Mouse (Mus musculus) stomach, embryonic 14.5 days (tissue): ENCODE data around the gene Syt16. TPM values are rescaled to one million over a fixed set of nuclear protein-coding genes. Genes with fewer than 3 reads are reported as not detected.

Source experiments
- ATAC-seq: fragments of 200-750 bp; cut with Nextera tagmentation; 2 replicates; pipeline ENCODE4 v1.8.0; 2017; ENCODE audit warnings: low read depth, moderate TSS enrichment; ENCODE audit not compliant: insufficient number of reproducible peaks, insufficient read depth, low FRiP score
- H3K27ac ChIP-seq: fragments of 300-500 bp; sonication (generic); 2 replicates; pipeline ENCODE4 v1.5.1; 2014; ENCODE audit warnings: mild to moderate bottlenecking, low read length, moderate library complexity, mixed read lengths
- H3K27me3 ChIP-seq: fragments of 300-500 bp; sonication (generic); 2 replicates; pipeline ENCODE4 v1.6.1; 2014; ENCODE audit warnings: low read length, control low read depth, mixed read lengths; ENCODE audit not compliant: control insufficient read depth, insufficient read depth
- H3K36me3 ChIP-seq: fragments of 300-500 bp; sonication (generic); 2 replicates; pipeline ENCODE4 v1.6.1; 2014; ENCODE audit warnings: mild to moderate bottlenecking, control low read depth, low read length, moderate library complexity, mixed read lengths; ENCODE audit not compliant: control insufficient read depth, insufficient read depth
- H3K4me1 ChIP-seq: fragments of 300-500 bp; sonication (generic); 2 replicates; pipeline ENCODE4 v1.6.1; 2014; ENCODE audit warnings: low read length, control low read depth, mixed read lengths; ENCODE audit not compliant: control insufficient read depth, insufficient read depth
- H3K4me2 ChIP-seq: fragments of 300-500 bp; sonication (generic); replicated peaks from 2 replicates; pipeline ENCODE4 v1.6.1; 2014; ENCODE audit warnings: low read depth, low read length, control low read depth
- H3K4me3 ChIP-seq: fragments of 300-500 bp; sonication (generic); 2 replicates; pipeline ENCODE4 v1.5.1; 2014; ENCODE audit warnings: low read depth, low read length, control low read depth
- H3K9ac ChIP-seq: fragments of 300-500 bp; sonication (generic); replicated peaks from 2 replicates; pipeline ENCODE4 v1.6.1; 2014; ENCODE audit warnings: low read depth, mild to moderate bottlenecking, control low read depth, low read length, moderate library complexity, mixed read lengths
- H3K9me3 ChIP-seq: fragments of 300-500 bp; sonication (generic); 2 replicates; pipeline ENCODE4 v1.6.1; 2016; ENCODE audit warnings: low read depth, low read length, control low read depth; ENCODE audit not compliant: control insufficient read depth
- WGBS: fragments of 180-500 bp; shearing (Covaris S2); extraction: QIAGEN DNeasy Blood & Tissue Kit; methylation state at CpG from one replicate; pipeline ENCODE4 v1.1.7; 2014; 5-methylcytosine and 5-hydroxymethylcytosine counted together
- polyA plus RNA-seq: library from polyadenylated mRNA; unstranded; fragments of >200 nt; fragmentation: Nextera tagmentation; extraction: Ambion mirVana; gene quantifications from 2 replicates; pipeline ENCODE4 v1.2.1, GENCODE M21; 2014

Gene Syt16
- polyA plus RNA-seq, 1 experiment from 2014 or later: 2.3 TPM

DNA sequence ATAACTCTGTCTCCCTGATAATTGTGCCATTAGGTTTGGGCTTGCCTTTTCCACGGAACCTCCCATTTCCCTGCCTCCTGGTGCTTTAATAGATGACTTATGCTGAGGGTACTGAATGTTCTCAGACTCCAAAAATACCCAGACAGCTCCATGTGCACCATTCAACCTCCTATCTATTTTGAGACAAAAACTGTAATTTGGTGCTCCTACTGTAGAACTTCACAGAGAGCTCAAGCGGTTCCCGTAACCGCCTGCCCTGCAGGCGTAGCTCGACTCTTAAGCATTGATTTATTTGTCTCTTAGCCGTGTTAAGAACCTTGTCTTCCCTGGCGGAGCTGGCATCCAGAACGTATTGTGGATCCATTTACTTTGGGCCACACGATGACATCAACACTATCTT lies 233.3 kb downstream of the Syt16 start:
- WGBS: 34% methylated on average over 10 of the region's 10 CpGs
- H3K36me3 ChIP-seq: no peaks in the 10 kb centered on the region
- H3K27ac ChIP-seq: no peak overlapping the region
- no peaks in the 10 kb centered on the region for H3K9me3 ChIP-seq
- no peak overlapping the region for H3K9ac ChIP-seq
- no peaks in the 10 kb centered on the region for H3K4me1 ChIP-seq
- no peak for ATAC-seq
- no peaks in the 10 kb centered on the region for H3K27me3 ChIP-seq
- H3K4me2 ChIP-seq: no peak overlapping the region
- H3K4me3 ChIP-seq: no peak overlapping the region

DNA sequence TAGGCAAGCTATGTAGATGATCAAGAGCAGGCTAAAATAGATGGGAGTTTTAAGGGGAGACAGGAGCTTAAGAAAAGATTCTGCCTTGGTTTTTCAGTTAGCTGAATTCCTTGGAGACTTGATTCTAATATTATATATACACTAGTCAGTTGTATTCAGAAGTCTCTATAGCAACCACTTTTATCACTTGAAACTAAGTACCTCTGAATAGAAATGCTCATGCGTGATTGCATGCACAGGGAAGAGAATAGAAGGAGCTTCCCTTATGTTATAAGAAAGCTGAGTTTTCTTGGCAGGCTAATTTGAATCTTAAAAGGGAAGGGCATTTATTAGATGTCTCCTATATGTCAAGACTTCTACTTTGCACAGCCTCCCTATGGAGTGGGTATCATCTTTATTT lies 235.4 kb downstream of the Syt16 start:
- H3K4me2 ChIP-seq: no peak overlapping the region
- WGBS: 79% methylated on average over 1 of the region's 1 CpGs

DNA sequence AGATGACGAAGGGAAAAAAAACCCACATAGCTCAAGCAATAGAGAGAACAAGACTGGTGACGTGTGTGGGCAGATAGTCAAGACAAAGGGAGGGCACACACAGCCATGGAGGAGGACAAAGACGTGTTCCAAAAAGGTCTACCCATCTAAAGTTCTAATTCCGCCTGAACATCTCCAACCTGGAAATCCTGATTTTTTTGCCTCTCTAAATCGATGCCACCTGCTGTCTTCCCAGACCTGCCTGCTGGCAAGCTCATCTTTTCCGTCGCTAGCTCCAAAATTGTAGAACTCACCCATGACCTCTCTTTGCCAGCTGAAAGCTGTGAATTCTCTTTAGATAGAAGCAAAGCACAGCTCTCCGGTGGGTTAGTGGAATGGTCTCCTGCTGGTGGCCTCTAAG lies 238.7 kb downstream of the Syt16 start:
- Histone ChIP-seq H3K36me3 (no peaks in the 10 kb centered on the region), H3K4me3 (no peak overlapping the region), H3K4me1 (no peaks in the 10 kb centered on the region), H3K27ac (no peak overlapping the region), H3K4me2 (no peak overlapping the region), H3K9me3 (no peaks in the 10 kb centered on the region), H3K9ac (no peak overlapping the region), H3K27me3 (no peaks in the 10 kb centered on the region)
- no peak for ATAC-seq
- WGBS: 92% methylated on average over 8 of the region's 8 CpGs

More for the DNA sequence above, 235.4 kb downstream of the Syt16 start:
- H3K9me3 ChIP-seq: no peaks in the 10 kb centered on the region
- no peaks in the 10 kb centered on the region for H3K36me3 ChIP-seq
- no peak overlapping the region for H3K4me3 ChIP-seq
- H3K27me3 ChIP-seq: no peaks in the 10 kb centered on the region
- no peaks in the 10 kb centered on the region for H3K4me1 ChIP-seq
- H3K27ac ChIP-seq: no peak overlapping the region
- ATAC-seq: no peak
- no peak overlapping the region for H3K9ac ChIP-seq

DNA sequence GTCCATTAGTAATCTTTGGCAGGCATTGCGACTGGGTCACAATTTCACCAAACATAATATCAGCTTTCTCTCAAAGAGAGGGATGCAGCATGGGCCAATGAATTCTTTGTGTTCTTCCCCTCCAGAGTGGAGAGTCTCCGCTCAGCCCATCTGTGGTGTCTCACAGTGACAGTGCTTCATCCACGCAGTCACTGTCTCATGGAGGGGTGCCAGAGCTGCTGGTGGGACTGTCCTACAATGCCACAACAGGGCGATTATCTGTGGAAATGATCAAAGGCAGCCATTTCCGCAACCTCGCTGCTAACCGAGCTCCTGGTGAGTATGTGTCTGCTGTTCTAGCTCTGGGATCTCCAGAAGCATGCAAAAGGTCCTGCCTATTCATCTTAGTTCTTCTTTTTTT lies 240.6 kb downstream of the Syt16 start:
- Histone ChIP-seq H3K9me3 (no peaks in the 10 kb centered on the region), H3K27me3 (no peaks in the 10 kb centered on the region), H3K4me2 (no peak overlapping the region), H3K9ac (no peak overlapping the region), H3K4me1 (no peaks in the 10 kb centered on the region), H3K36me3 (no peaks in the 10 kb centered on the region), H3K27ac (no peak overlapping the region), H3K4me3 (no peak overlapping the region)
- WGBS: 70% methylated on average over 7 of the region's 7 CpGs
- no peak for ATAC-seq

DNA sequence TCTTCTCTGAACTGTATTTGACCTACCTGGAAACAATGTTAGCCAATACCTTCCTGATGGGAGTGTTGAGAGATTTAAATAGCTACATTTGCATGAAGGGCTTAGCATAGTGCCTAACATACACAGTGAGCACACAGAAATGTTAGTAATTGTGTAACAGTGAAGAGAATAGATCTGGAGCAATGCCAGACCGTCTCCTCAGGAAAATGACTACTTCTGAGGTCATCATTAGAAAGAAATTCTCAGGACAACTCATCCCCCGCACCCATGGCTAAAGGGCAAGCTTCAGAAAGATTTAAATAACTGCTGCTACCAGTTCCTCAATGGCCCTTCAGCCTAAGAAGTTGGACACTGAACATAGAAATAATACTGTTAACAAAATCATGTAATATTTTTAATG lies 241.3 kb downstream of the Syt16 start:
- Histone ChIP-seq H3K4me1 (no peaks in the 10 kb centered on the region), H3K36me3 (no peaks in the 10 kb centered on the region), H3K4me3 (no peak overlapping the region), H3K27ac (no peak overlapping the region), H3K9ac (no peak overlapping the region), H3K9me3 (no peaks in the 10 kb centered on the region), H3K4me2 (no peak overlapping the region), H3K27me3 (no peaks in the 10 kb centered on the region)
- ATAC-seq: no peak
- 73% methylated on average over 2 of the region's 2 CpGs for WGBS

DNA sequence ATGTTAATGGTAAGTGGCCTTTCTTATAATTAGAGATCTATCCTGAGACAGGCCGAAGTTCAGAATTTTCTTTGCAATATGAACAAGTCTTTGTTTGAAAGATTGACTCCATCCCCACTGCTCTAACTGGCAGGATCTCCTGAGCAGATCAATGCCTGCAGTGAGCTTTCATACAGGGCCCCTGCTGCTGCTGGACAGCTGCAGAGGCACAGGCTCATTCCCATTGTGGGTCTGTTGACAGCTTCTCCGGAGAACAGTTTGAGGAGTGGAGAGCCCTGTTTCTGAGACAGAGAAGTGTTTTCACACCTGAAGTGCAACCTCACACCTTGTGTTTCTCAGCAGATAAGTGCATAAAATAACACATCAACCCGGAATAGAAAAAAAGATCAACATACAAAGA lies 267.4 kb downstream of the Syt16 start:
- Histone ChIP-seq H3K27ac (no peak overlapping the region), H3K36me3 (no peaks in the 10 kb centered on the region), H3K27me3 (no peaks in the 10 kb centered on the region), H3K9ac (no peak overlapping the region), H3K4me3 (no peak overlapping the region), H3K4me2 (no peak overlapping the region), H3K9me3 (no peaks in the 10 kb centered on the region), H3K4me1 (no peaks in the 10 kb centered on the region)
- 48% methylated on average over 3 of the region's 3 CpGs for WGBS
- ATAC-seq: no peak

DNA sequence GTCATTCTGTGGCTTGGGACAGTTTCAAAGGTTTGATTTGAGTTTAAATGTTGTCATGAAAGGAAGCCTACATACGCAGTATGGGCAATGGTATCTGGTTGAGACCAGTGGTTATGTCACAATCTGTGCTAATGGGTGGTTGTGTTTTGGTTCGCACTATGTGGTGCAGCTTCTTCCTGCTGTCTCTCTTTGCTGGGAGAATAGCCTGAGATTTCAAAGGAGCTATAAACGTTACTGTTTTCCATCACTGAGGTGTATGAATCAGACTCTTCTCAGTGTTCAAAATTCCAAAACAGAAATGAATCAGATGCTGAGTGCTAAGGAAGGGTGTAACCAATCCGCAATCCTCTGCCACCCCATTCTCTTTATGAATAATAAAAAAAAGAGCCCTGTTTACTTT lies 269.6 kb downstream of the Syt16 start:
- ATAC-seq: no peak
- 91% methylated on average over 4 of the region's 4 CpGs for WGBS

DNA sequence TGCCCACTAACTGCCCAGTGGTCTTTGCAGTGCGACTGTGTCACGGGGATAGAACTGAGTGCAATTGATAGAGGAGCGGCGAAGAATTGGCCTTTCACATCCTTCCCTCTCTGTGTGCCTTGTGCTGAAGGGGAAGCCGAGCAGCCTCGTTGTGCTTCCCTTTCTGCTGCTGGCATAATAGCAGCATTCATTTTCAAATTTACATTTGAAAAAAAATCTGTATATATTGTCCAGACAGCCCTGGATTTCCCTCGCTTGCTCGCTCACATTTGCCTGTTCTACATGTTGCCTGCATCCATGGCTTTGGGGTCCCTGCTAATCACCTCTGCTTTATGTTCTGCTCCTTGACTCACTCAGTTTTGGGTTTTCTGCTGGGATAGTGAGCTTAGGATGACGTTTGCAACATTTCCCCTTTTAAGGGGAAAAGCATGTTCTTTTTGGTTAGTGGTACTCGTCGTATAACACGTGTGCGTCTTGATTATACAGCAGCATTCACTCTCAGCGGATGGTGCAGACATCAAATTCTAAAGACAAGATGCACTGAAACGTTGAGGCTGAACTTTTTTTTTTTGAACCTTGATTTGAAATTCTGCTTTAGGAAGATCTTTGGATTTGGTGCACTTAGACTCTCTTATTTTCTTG lies 271.3 kb downstream of the Syt16 start:
- Histone ChIP-seq H3K9ac (no peak overlapping the region), H3K27me3 (no peaks in the 10 kb centered on the region), H3K4me1 (no peaks in the 10 kb centered on the region), H3K36me3 (no peaks in the 10 kb centered on the region), H3K4me3 (no peak overlapping the region), H3K9me3 (no peaks in the 10 kb centered on the region), H3K27ac (no peak overlapping the region), H3K4me2 (no peak overlapping the region)
- 84% methylated on average over 15 of the region's 15 CpGs for WGBS
- ATAC-seq: no peak

More for the DNA sequence above, 269.6 kb downstream of the Syt16 start:
- Histone ChIP-seq H3K9ac (no peak overlapping the region), H3K27ac (no peak overlapping the region), H3K4me2 (no peak overlapping the region), H3K9me3 (no peaks in the 10 kb centered on the region), H3K27me3 (no peaks in the 10 kb centered on the region), H3K4me1 (no peaks in the 10 kb centered on the region), H3K36me3 (no peaks in the 10 kb centered on the region), H3K4me3 (no peak overlapping the region)

DNA sequence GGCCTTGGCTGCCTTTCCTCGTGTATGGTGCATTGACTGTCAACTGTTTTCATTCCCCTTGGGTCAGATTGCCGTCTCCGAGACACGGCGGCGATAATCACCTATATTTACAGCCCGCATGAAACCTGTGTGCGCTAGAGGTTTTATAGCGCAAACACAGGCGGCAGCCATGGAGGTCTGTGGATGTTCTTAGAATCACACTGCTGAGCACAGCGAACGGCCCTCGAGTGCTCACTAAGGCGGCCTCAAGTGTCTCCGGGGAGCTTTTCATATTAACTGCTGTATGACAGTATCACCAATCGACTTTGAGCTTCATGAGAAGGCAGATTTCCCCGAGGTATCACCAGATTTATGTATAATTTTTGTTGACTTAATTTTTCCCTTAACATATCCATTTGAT lies 275.1 kb downstream of the Syt16 start:
- no peaks in the 10 kb centered on the region for H3K36me3 ChIP-seq
- no peaks in the 10 kb centered on the region for H3K27me3 ChIP-seq
- no peaks in the 10 kb centered on the region for H3K9me3 ChIP-seq
- no peak overlapping the region for H3K4me3 ChIP-seq
- WGBS: 93% methylated on average over 17 of the region's 17 CpGs
- no peak overlapping the region for H3K27ac ChIP-seq
- no peak for ATAC-seq
- H3K4me1 ChIP-seq: no peaks in the 10 kb centered on the region
- H3K9ac ChIP-seq: no peak overlapping the region
- H3K4me2 ChIP-seq: no peak overlapping the region
